Mouse (Mus musculus): ENCODE data around the gene Caln1. TPM values are rescaled to one million over a fixed set of nuclear protein-coding genes. Genes with fewer than 3 reads are reported as not detected.

The Caln1 gene
- polyA plus RNA-seq, 1 experiment from 2014 or later = 0.86 TPM

GRCm38 (mm10) chr5:130895991-130896390, 526.7 kb downstream of the Caln1 start:
- no peaks in the 10 kb centered on the region for H3K36me3 ChIP-seq (replicated peaks)
- no peaks in the 10 kb centered on the region for H3K9me3 ChIP-seq
- no peak overlapping the region for H3K9ac ChIP-seq
- H3K4me2 ChIP-seq = no peak overlapping the region
- H3K27ac ChIP-seq = no peak overlapping the region
- no peaks in the 10 kb centered on the region; the same call in 1 of the 2 replicates for H3K4me1 ChIP-seq
- H3K27me3 ChIP-seq = no peaks in the 10 kb centered on the region
- 95% methylated on average over 3 of the region's 3 CpGs for WGBS
- H3K4me3 ChIP-seq (replicated peaks) = no peak overlapping the region
- ATAC-seq (ENCODE audit: low FRiP score) = no peak

Other genes starting within 250 kb of the Caln1 start
- 7.5 and 7.7 TPM in 2 replicates for gene Kctd7, start 224.6 kb upstream of the Caln1 start, polyA plus RNA-seq (2016; fragmentation: Nextera tagmentation; extraction: Ambion mirVana)
- gene Rabgef1, start 197.7 kb upstream of the Caln1 start, polyA plus RNA-seq (2016; fragmentation: Nextera tagmentation; extraction: Ambion mirVana) = 30.7 and 31.5 TPM in 2 replicates
- gene Tmem248, start 152.4 kb upstream of the Caln1 start, polyA plus RNA-seq (2016; fragmentation: Nextera tagmentation; extraction: Ambion mirVana) = 29.2 and 30.1 TPM in 2 replicates
- gene Sbds, start 113.9 kb upstream of the Caln1 start, polyA plus RNA-seq (2016; fragmentation: Nextera tagmentation; extraction: Ambion mirVana) = 74.9 and 76.2 TPM in 2 replicates
- 28.1 and 29.8 TPM in 2 replicates for gene Tyw1, start 113.8 kb upstream of the Caln1 start, polyA plus RNA-seq (2016; fragmentation: Nextera tagmentation; extraction: Ambion mirVana)
- gene A330070K13Rik, start 15.2 kb downstream of the Caln1 start, polyA plus RNA-seq (2016; fragmentation: Nextera tagmentation; extraction: Ambion mirVana) = not detected in 2 replicates